Mouse (Mus musculus): ENCODE results near the gene Tmem202. TPM values are rescaled to one million over a fixed set of nuclear protein-coding genes. Genes with fewer than 3 reads are reported as not detected.

The Tmem202 gene
- polyA plus RNA-seq, 1 experiment from 2014 or later, result 0.39 TPM

- Histone ChIP-seq H3K9ac (replicated peaks; ENCODE audit: low read depth, low read length) (peak within 1 kb of the TSS; percentile 94), H3K27ac (ENCODE audit: low read length) (peak within 1 kb of the TSS; percentile 99), H3K9me3 (ENCODE audit: control insufficient read depth, low read depth, low read length) (no peaks in the 10 kb centered on the region), H3K4me2 (replicated peaks; ENCODE audit: low read depth, low read length) (peak within 1 kb of the TSS; percentile 87), H3K27me3 (ENCODE audit: control insufficient read depth, insufficient read depth, low read length) (no peaks in the 10 kb centered on the region), H3K4me3 (ENCODE audit: low read depth, low read length) (peak within 1 kb of the TSS; percentile 98), H3K4me1 (ENCODE audit: control insufficient read depth, insufficient read depth, low read length) (peaks cover 8% of the 10 kb centered on the region; the same call in 1 of the 2 replicates), H3K36me3 (ENCODE audit: control insufficient read depth, insufficient read depth, low read length) (no peaks in the 10 kb centered on the region)
- ATAC-seq (ENCODE audit: insufficient number of reproducible peaks, insufficient read depth, low FRiP score, low read depth), result peak; percentile 98
- under 1% methylated on average over 56 of the region's 56 CpGs for WGBS
These were observed 53.0 kb downstream of the Tmem202 start, which contains the start of gene Arih1 for GRCm38 (mm10) chr9:59486549-59487065. Arih1 (minus strand) TSS chr9:59486618.

GRCm38 (mm10) chr9:59486076-59486518 lies 53.5 kb downstream of the Tmem202 start:
- H3K9me3 ChIP-seq (ENCODE audit: control insufficient read depth, low read depth, low read length), result no peaks in the 10 kb centered on the region
- no peaks in the 10 kb centered on the region for H3K27me3 ChIP-seq (ENCODE audit: control insufficient read depth, insufficient read depth, low read length)
- peak overlapping the region; percentile 94 for H3K9ac ChIP-seq (replicated peaks; ENCODE audit: low read depth, low read length)
- peak overlapping the region; percentile 98 for H3K4me3 ChIP-seq (ENCODE audit: low read depth, low read length)
- H3K27ac ChIP-seq (ENCODE audit: low read length), result peak overlapping the region; percentile 99
- peak overlapping the region; percentile 87 for H3K4me2 ChIP-seq (replicated peaks; ENCODE audit: low read depth, low read length)
- WGBS, result under 1% methylated on average over 59 of the region's 71 CpGs
- peaks cover 8% of the 10 kb centered on the region; the same call in 1 of the 2 replicates for H3K4me1 ChIP-seq (ENCODE audit: control insufficient read depth, insufficient read depth, low read length)
- ATAC-seq (ENCODE audit: insufficient number of reproducible peaks, insufficient read depth, low FRiP score, low read depth), result peak; percentile 71
- H3K36me3 ChIP-seq (ENCODE audit: control insufficient read depth, insufficient read depth, low read length), result no peaks in the 10 kb centered on the region

- H3K27me3 ChIP-seq (ENCODE audit: control insufficient read depth, insufficient read depth, low read length), result no peaks in the 10 kb centered on the region
- H3K4me2 ChIP-seq (replicated peaks; ENCODE audit: low read depth, low read length), result peak overlapping the region; percentile 87
- no peaks in the 10 kb centered on the region for H3K36me3 ChIP-seq (ENCODE audit: control insufficient read depth, insufficient read depth, low read length)
- peak; percentile 43 for ATAC-seq (ENCODE audit: insufficient number of reproducible peaks, insufficient read depth, low FRiP score, low read depth)
- H3K4me1 ChIP-seq (ENCODE audit: control insufficient read depth, insufficient read depth, low read length), result peaks cover 8% of the 10 kb centered on the region; the same call in 1 of the 2 replicates
- H3K9me3 ChIP-seq (ENCODE audit: control insufficient read depth, low read depth, low read length), result no peaks in the 10 kb centered on the region
- H3K27ac ChIP-seq (ENCODE audit: low read length), result peak overlapping the region; percentile 99
- peak overlapping the region; percentile 94 for H3K9ac ChIP-seq (replicated peaks; ENCODE audit: low read depth, low read length)
- WGBS, result under 1% methylated on average over 34 of the region's 34 CpGs
- peak overlapping the region; percentile 98 for H3K4me3 ChIP-seq (ENCODE audit: low read depth, low read length)
These were observed 54.1 kb downstream of the Tmem202 start for GRCm38 (mm10) chr9:59485511-59486075.

- WGBS, result 11% methylated on average over 7 of the region's 7 CpGs
- Histone ChIP-seq H3K4me2 (replicated peaks; ENCODE audit: low read depth, low read length) (peak overlapping the region; percentile 87), H3K9ac (replicated peaks; ENCODE audit: low read depth, low read length) (peak overlapping the region; percentile 94), H3K27ac (ENCODE audit: low read length) (no peak overlapping the region), H3K27me3 (ENCODE audit: control insufficient read depth, insufficient read depth, low read length) (no peaks in the 10 kb centered on the region), H3K9me3 (ENCODE audit: control insufficient read depth, low read depth, low read length) (no peaks in the 10 kb centered on the region), H3K4me1 (ENCODE audit: control insufficient read depth, insufficient read depth, low read length) (peaks cover 8% of the 10 kb centered on the region; the same call in 1 of the 2 replicates), H3K36me3 (ENCODE audit: control insufficient read depth, insufficient read depth, low read length) (no peaks in the 10 kb centered on the region), H3K4me3 (ENCODE audit: low read depth, low read length) (peak overlapping the region; percentile 98)
- ATAC-seq (ENCODE audit: insufficient number of reproducible peaks, insufficient read depth, low FRiP score, low read depth), result no peak
These were observed 54.9 kb downstream of the Tmem202 start for GRCm38 (mm10) chr9:59484760-59485159.

- no peak overlapping the region for H3K4me2 ChIP-seq (replicated peaks; ENCODE audit: low read depth, low read length)
- no peaks in the 10 kb centered on the region for H3K9me3 ChIP-seq (ENCODE audit: control insufficient read depth, low read depth, low read length)
These were observed 57.2 kb downstream of the Tmem202 start for GRCm38 (mm10) chr9:59482419-59482818.

GRCm38 (mm10) chr9:59476617-59477016 lies 63.0 kb downstream of the Tmem202 start:
- WGBS, result 85% methylated on average over 2 of the region's 2 CpGs

More at GRCm38 (mm10) chr9:59482419-59482818, 57.2 kb downstream of the Tmem202 start:
- H3K36me3 ChIP-seq (ENCODE audit: control insufficient read depth, insufficient read depth, low read length), result no peaks in the 10 kb centered on the region
- H3K4me3 ChIP-seq (ENCODE audit: low read depth, low read length), result no peak overlapping the region
- H3K27ac ChIP-seq (ENCODE audit: low read length), result no peak overlapping the region
- ATAC-seq (ENCODE audit: insufficient number of reproducible peaks, insufficient read depth, low FRiP score, low read depth), result no peak
- 19% methylated on average over 1 of the region's 1 CpGs for WGBS
- H3K4me1 ChIP-seq (ENCODE audit: control insufficient read depth, insufficient read depth, low read length), result peaks cover 8% of the 10 kb centered on the region; the same call in 1 of the 2 replicates
- no peaks in the 10 kb centered on the region for H3K27me3 ChIP-seq (ENCODE audit: control insufficient read depth, insufficient read depth, low read length)
- no peak overlapping the region for H3K9ac ChIP-seq (replicated peaks; ENCODE audit: low read depth, low read length)

GRCm38 (mm10) chr9:59474838-59475237 lies 64.8 kb downstream of the Tmem202 start:
- ATAC-seq (ENCODE audit: insufficient number of reproducible peaks, insufficient read depth, low FRiP score, low read depth), result no peak
- no peaks in the 10 kb centered on the region for H3K27me3 ChIP-seq (ENCODE audit: control insufficient read depth, insufficient read depth, low read length)
- no peak overlapping the region for H3K27ac ChIP-seq (ENCODE audit: low read length)
- H3K9ac ChIP-seq (replicated peaks; ENCODE audit: low read depth, low read length), result no peak overlapping the region
- 78% methylated on average over 1 of the region's 1 CpGs for WGBS
- H3K4me2 ChIP-seq (replicated peaks; ENCODE audit: low read depth, low read length), result no peak overlapping the region
- H3K4me1 ChIP-seq (ENCODE audit: control insufficient read depth, insufficient read depth, low read length), result no peaks in the 10 kb centered on the region
- H3K36me3 ChIP-seq (ENCODE audit: control insufficient read depth, insufficient read depth, low read length), result peaks cover 3% of the 10 kb centered on the region; the same call in 1 of the 2 replicates
- H3K4me3 ChIP-seq (ENCODE audit: low read depth, low read length), result no peak overlapping the region
- H3K9me3 ChIP-seq (ENCODE audit: control insufficient read depth, low read depth, low read length), result no peaks in the 10 kb centered on the region

More at GRCm38 (mm10) chr9:59476617-59477016, 63.0 kb downstream of the Tmem202 start:
- Histone ChIP-seq H3K4me2 (replicated peaks; ENCODE audit: low read depth, low read length) (no peak overlapping the region), H3K9ac (replicated peaks; ENCODE audit: low read depth, low read length) (no peak overlapping the region), H3K4me1 (ENCODE audit: control insufficient read depth, insufficient read depth, low read length) (no peaks in the 10 kb centered on the region), H3K27me3 (ENCODE audit: control insufficient read depth, insufficient read depth, low read length) (no peaks in the 10 kb centered on the region), H3K36me3 (ENCODE audit: control insufficient read depth, insufficient read depth, low read length) (peaks cover 3% of the 10 kb centered on the region; the same call in 1 of the 2 replicates), H3K4me3 (ENCODE audit: low read depth, low read length) (no peak overlapping the region), H3K9me3 (ENCODE audit: control insufficient read depth, low read depth, low read length) (no peaks in the 10 kb centered on the region), H3K27ac (ENCODE audit: low read length) (no peak overlapping the region)
- no peak for ATAC-seq (ENCODE audit: insufficient number of reproducible peaks, insufficient read depth, low FRiP score, low read depth)

- WGBS, result 83% methylated on average over 2 of the region's 2 CpGs
- Histone ChIP-seq H3K4me1 (ENCODE audit: control insufficient read depth, insufficient read depth, low read length) (no peaks in the 10 kb centered on the region), H3K9ac (replicated peaks; ENCODE audit: low read depth, low read length) (no peak overlapping the region), H3K27me3 (ENCODE audit: control insufficient read depth, insufficient read depth, low read length) (no peaks in the 10 kb centered on the region), H3K9me3 (ENCODE audit: control insufficient read depth, low read depth, low read length) (no peaks in the 10 kb centered on the region), H3K4me2 (replicated peaks; ENCODE audit: low read depth, low read length) (no peak overlapping the region), H3K36me3 (ENCODE audit: control insufficient read depth, insufficient read depth, low read length) (peaks cover 3% of the 10 kb centered on the region; the same call in 1 of the 2 replicates), H3K27ac (ENCODE audit: low read length) (no peak overlapping the region), H3K4me3 (ENCODE audit: low read depth, low read length) (no peak overlapping the region)
- ATAC-seq (ENCODE audit: insufficient number of reproducible peaks, insufficient read depth, low FRiP score, low read depth), result no peak
These were observed 66.5 kb downstream of the Tmem202 start for GRCm38 (mm10) chr9:59473171-59473570.

Data from stomach, embryonic 14.5 days (tissue).